Mouse (Mus musculus): ENCODE results near the gene Serpina7. TPM values are rescaled to one million over a fixed set of nuclear protein-coding genes. Genes with fewer than 3 reads are reported as not detected.

Gene Serpina7
- polyA plus RNA-seq (2012; rRNA removed; ENCODE audit: low replicate concordance), result not detected in 2 replicates

GRCm38 (mm10) chrX:139085077-139085476 lies at the start of gene Serpina7:
Serpina7 (minus strand) TSS chrX:139085236.

GRCm38 (mm10) chrX:139085943-139086342 lies 907 bp upstream of the Serpina7 start, which contains the start of gene 4930513O06Rik:
4930513O06Rik (plus strand) TSS chrX:139086243.

Other genes starting within 250 kb of the Serpina7 start
- gene Nrk, start 170.8 kb downstream of the Serpina7 start, polyA plus RNA-seq (2012; rRNA removed; ENCODE audit: low replicate concordance), result 0.16 TPM in 2 replicates
- gene 4930513O06Rik, start 1.0 kb upstream of the Serpina7 start, polyA plus RNA-seq (2012; rRNA removed; ENCODE audit: low replicate concordance), result not detected in 2 replicates
- not detected in 2 replicates for gene 4933428M09Rik, start 94.0 kb upstream of the Serpina7 start, polyA plus RNA-seq (2012; rRNA removed; ENCODE audit: low replicate concordance)
- gene Mum1l1, start 124.8 kb upstream of the Serpina7 start, polyA plus RNA-seq (2012; rRNA removed; ENCODE audit: low replicate concordance), result 1.4 and 4.2 TPM in 2 replicates
- gene Trap1a, start 248.4 kb upstream of the Serpina7 start, polyA plus RNA-seq (2012; rRNA removed; ENCODE audit: low replicate concordance), result not detected in 2 replicates

Measured in mammary gland, adult 2 months (tissue).